Mouse (Mus musculus): Measurements from ENCODE around the gene 4933402N22Rik.
"Not testable (repeated sequence)": the region's sequence is repeated elsewhere in the genome, so short reads cannot be mapped to it uniquely, and the experiment has no call there.

DNA sequence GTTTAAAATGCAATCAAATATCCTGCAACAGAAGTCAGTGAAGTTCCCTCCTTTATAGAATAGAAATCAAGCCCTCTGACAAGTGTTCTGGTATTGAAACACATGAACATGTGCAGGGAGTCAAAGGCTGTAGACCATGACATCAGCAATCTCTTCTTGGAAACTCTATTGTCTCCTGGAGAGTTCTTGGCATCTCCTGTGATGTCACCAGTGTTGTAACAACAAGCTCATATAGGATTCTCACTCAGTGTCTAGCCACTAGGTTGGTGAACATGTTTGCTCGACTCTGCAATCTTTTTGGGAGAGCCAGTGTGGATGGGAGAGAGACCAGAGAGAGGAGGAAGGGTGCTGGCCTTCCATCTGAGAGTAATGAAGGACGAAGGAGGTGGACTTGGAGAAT is at the start of gene 4933402N22Rik:
- TF ChIP-seq CTCF (IDR thresholded peaks at IDR 0.05; ENCODE audit: borderline replicate concordance, insufficient read depth, low read length); POLR2A (IDR thresholded peaks at IDR 0.05; ENCODE audit: low read depth, low read length): not testable (repeated sequence)
